Mouse (Mus musculus) hindbrain, embryonic 10.5 days (tissue): ENCODE results near the gene Zfp369. TPM values are rescaled to one million over a fixed set of nuclear protein-coding genes. Genes with fewer than 3 reads are reported as not detected.
"Not testable (repeated sequence)": the region's sequence is repeated elsewhere in the genome, so short reads cannot be mapped to it uniquely, and the experiment has no call there.

Experiments used
- DNase-seq: peaks from one replicate; pipeline ENCODE4 v3.0.0-alpha.2; 2017; ENCODE audit warnings: low spot score
- H3K27ac ChIP-seq: fragments of 300-500 bp; sonication (generic); 2 replicates; pipeline ENCODE4 v1.5.1; 2016; ENCODE audit warnings: mild to moderate bottlenecking, moderate library complexity
- H3K27me3 ChIP-seq: fragments of 300-500 bp; sonication (generic); 2 replicates; pipeline ENCODE4 v1.6.1; 2016; ENCODE audit warnings: mild to moderate bottlenecking; ENCODE audit not compliant: poor library complexity, insufficient read depth, severe bottlenecking
- H3K36me3 ChIP-seq: fragments of 300-500 bp; sonication (generic); 2 replicates; pipeline ENCODE4 v1.6.1; 2016; ENCODE audit warnings: mild to moderate bottlenecking, moderate library complexity
- H3K4me1 ChIP-seq: fragments of 300-500 bp; sonication (generic); replicated peaks from 2 replicates; pipeline ENCODE4 v1.6.1; 2016; ENCODE audit warnings: mild to moderate bottlenecking
- H3K4me3 ChIP-seq: fragments of 300-500 bp; sonication (generic); 2 replicates; pipeline ENCODE4 v1.5.1; 2016; ENCODE audit warnings: mild to moderate bottlenecking, moderate library complexity
- H3K9me3 ChIP-seq: fragments of 300-500 bp; sonication (generic); 2 replicates; pipeline ENCODE4 v1.6.1; 2016; ENCODE audit warnings: mild to moderate bottlenecking, moderate library complexity
- WGBS: fragments of 180-500 bp; shearing (Covaris S2); methylation state at CpG from one replicate; pipeline ENCODE4 v1.1.7; 2016; 5-methylcytosine and 5-hydroxymethylcytosine counted together
- polyA plus RNA-seq: library from polyadenylated mRNA; unstranded; fragments of >200 nt; fragmentation: Nextera tagmentation; extraction: Ambion mirVana; gene quantifications from 2 replicates; pipeline ENCODE4 v1.2.1, GENCODE M21; 2016

Zfp369 gene
- polyA plus RNA-seq, 1 experiment from 2014 or later, result 13.7 TPM

GRCm38 (mm10) chr13:65286771-65287170 is 8.2 kb downstream of the Zfp369 start:
- no peak overlapping the region for H3K4me3 ChIP-seq
- H3K4me1 ChIP-seq, result no peaks in the 10 kb centered on the region
- DNase-seq, result no peak
- H3K27me3 ChIP-seq, result no peaks in the 10 kb centered on the region
- peaks cover 80% of the 10 kb centered on the region for H3K9me3 ChIP-seq
- WGBS, result 88% methylated on average over 2 of the region's 2 CpGs
- H3K27ac ChIP-seq, result no peak overlapping the region
- peaks cover 98% of the 10 kb centered on the region for H3K36me3 ChIP-seq

DNA sequence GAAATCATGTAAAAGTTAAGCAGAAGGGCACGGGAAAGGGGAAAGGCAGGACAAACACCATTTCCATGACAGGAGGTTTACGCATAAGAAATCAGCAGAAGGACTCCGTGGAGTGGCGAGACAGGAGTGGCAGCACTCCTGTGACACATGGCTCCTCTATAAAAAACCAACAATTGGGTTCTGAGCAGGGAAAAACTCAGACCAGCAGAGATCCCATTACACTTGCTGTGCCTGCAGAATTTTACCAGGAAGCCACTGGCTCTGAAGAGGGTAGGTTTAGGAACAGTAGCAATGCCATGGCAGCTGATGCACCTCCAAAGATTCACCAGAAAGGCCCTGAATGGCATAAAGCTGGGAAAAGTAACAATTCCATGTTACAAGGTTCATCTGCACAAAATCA is 17.7 kb downstream of the Zfp369 start:
- Histone ChIP-seq H3K36me3 (peaks cover 69% of the 10 kb centered on the region), H3K27ac (no peak overlapping the region), H3K4me1 (no peaks in the 10 kb centered on the region), H3K9me3 (peaks cover 82% of the 10 kb centered on the region), H3K27me3 (no peaks in the 10 kb centered on the region), H3K4me3 (no peak overlapping the region)
- WGBS, result 90% methylated on average over 4 of the region's 4 CpGs
- no peak for DNase-seq

DNA sequence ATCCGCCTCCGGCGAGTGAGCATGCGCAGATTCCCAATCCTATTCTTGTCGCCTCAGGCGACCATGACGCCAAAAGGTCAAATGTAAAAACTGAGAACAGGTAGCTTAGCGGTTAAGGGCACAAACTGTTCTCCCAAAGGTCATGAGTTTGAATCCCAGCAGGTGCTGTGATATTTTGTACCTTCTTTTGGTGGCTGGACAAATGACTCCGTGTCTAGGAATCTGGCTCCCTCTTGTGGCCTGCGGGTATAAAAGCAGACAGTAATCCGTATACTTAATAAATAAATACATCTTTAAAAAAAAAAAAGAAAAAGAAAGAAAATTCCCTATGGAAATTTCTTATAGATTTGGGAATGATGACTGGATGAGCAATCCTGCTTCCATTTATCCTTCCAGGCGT is 32.2 kb downstream of the Zfp369 start:
- WGBS, result 29% methylated on average over 12 of the region's 12 CpGs
- not testable (repeated sequence) for H3K4me1 ChIP-seq, H3K36me3 ChIP-seq, H3K27me3 ChIP-seq, H3K27ac ChIP-seq
- H3K4me3 ChIP-seq, result peak overlapping the region; percentile 27
- DNase-seq, result peak; percentile 5
- peaks cover 49% of the 10 kb centered on the region for H3K9me3 ChIP-seq

DNA sequence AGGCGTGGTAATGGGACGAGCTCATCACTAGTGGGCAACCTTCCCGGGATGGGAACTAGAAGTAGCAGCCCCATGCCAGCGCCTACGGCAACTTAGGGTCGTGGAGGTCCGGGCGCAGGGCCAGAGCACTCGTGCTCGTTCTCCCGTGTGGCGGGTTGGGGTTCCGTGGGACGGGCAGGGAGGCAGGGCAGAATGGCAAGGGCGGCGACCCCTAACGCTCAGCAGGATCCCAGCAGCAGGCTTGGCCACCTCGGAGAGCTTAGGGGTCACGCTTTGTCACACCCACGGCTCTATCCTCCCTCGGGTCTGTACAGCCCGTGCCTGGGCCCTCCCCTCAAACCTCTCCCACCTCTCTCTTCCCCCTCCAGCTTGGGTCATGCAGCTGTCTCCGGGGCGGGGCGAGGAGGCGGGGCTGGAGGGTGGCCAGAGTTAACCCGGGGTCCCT is 32.7 kb downstream of the Zfp369 start:
- DNase-seq, result peak; percentile 2
- Histone ChIP-seq H3K27me3 (no peaks in the 10 kb centered on the region), H3K36me3 (no peaks in the 10 kb centered on the region), H3K9me3 (peaks cover 44% of the 10 kb centered on the region), H3K4me3 (peak overlapping the region; percentile 27), H3K4me1 (no peaks in the 10 kb centered on the region), H3K27ac (no peak overlapping the region)
- 35% methylated on average over 27 of the region's 27 CpGs for WGBS

DNA sequence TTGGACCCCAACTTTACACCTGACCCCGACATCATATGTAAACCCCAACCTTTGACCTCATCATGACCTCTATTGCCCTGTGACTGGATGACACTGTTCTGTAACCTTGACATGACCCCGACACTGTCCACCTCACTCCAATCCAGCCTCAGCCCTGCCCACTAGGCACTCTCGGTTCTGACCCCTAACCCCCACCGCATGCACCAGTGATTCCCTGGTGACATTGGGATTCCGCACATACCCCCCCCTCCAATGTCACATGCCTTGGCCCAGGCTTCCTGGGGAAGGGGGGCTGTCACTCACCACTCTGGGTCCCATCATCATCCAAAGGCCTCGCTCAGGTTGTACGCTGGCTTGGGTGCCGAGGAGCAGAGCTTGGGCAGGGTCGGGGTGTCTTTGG is 33.2 kb downstream of the Zfp369 start:
- no peaks in the 10 kb centered on the region for H3K36me3 ChIP-seq
- peaks cover 39% of the 10 kb centered on the region for H3K9me3 ChIP-seq
- 93% methylated on average over 9 of the region's 9 CpGs for WGBS
- H3K27ac ChIP-seq, result no peak overlapping the region
- H3K4me3 ChIP-seq, result no peak overlapping the region
- no peak for DNase-seq
- H3K27me3 ChIP-seq, result no peaks in the 10 kb centered on the region
- H3K4me1 ChIP-seq, result no peaks in the 10 kb centered on the region

DNA sequence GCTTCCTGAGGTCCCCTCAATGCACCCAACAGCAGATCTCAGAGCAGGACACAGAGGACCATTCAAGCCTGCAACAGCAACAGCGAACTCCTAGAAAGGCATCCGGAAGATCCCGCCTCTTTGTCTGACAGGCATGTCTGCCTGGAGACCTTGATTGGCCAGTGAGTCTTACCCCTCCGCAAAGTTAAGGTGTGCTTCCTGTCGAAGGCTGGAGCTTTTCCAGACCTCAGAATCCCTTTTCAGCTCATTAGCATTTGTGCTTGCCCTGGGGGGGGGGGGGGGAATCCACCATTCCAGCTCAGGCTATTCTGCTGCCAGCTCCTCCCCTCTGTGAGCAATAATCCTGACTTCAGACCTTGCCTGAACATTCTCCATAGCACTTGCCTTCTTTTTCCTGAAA is 69.9 kb downstream of the Zfp369 start:
- not testable (repeated sequence) for H3K36me3 ChIP-seq, H3K27me3 ChIP-seq, H3K27ac ChIP-seq, DNase-seq, H3K4me3 ChIP-seq, H3K4me1 ChIP-seq
- WGBS, result 49% methylated on average over 5 of the region's 5 CpGs
- peaks cover 24% of the 10 kb centered on the region for H3K9me3 ChIP-seq

- peak overlapping the region; percentile 28 for H3K4me3 ChIP-seq
- WGBS, result 6% methylated on average over 30 of the region's 33 CpGs
- DNase-seq, result not testable (repeated sequence)
Observed at GRCm38 (mm10) chr13:65351768-65352167, 73.2 kb downstream of the Zfp369 start.

More at GRCm38 (mm10) chr13:65351768-65352167, 73.2 kb downstream of the Zfp369 start:
- not testable (repeated sequence) for H3K36me3 ChIP-seq, H3K4me1 ChIP-seq, H3K27ac ChIP-seq, H3K27me3 ChIP-seq
- peaks cover 24% of the 10 kb centered on the region for H3K9me3 ChIP-seq

Other genes with a start within 250 kb of the Zfp369 start
- not detected in 2 replicates for gene Spata31d1c, start 245.8 kb upstream of the Zfp369 start, polyA plus RNA-seq
- not detected in 2 replicates for gene Prss47, start 226.1 kb upstream of the Zfp369 start, polyA plus RNA-seq
- gene Mfsd14b, start 165.8 kb upstream of the Zfp369 start, polyA plus RNA-seq, result 34.7 and 43.1 TPM in 2 replicates
- not detected in 2 replicates for gene Olfr465-ps1, start 140.7 kb upstream of the Zfp369 start, polyA plus RNA-seq
- not detected in 2 replicates for gene Olfr466, start 128.6 kb upstream of the Zfp369 start, polyA plus RNA-seq
- 0.31 and 0.32 TPM in 2 replicates for gene Nlrp4f, start 72.8 kb upstream of the Zfp369 start, polyA plus RNA-seq
- not detected in 2 replicates for gene Gm10775, start 19.3 kb upstream of the Zfp369 start, polyA plus RNA-seq
- not detected in 2 replicates for gene Gm10139, start 233.9 kb downstream of the Zfp369 start, polyA plus RNA-seq